Mouse (Mus musculus): Measurements from ENCODE around the gene Ralgps1. TPM values are rescaled to one million over a fixed set of nuclear protein-coding genes. Genes with fewer than 3 reads are reported as not detected.

Ralgps1 gene
- polyA plus RNA-seq, 1 experiment: 4.5 TPM

- WGBS: 40% methylated on average over 6 of the region's 6 CpGs
- H3K36me3 ChIP-seq (ENCODE audit: control insufficient read depth, insufficient read depth, low read length): no peaks in the 10 kb centered on the region
- TF ChIP-seq POLR2A (IDR thresholded peaks at IDR 0.05; ENCODE audit: low read depth, low read length): no peak
- no peak for TF ChIP-seq CTCF (IDR thresholded peaks at IDR 0.05; ENCODE audit: extremely low read depth, insufficient read depth, insufficient read length, insufficient replicate concordance)
- H3K27ac ChIP-seq (ENCODE audit: insufficient read depth, low read length): no peak overlapping the region
- H3K27me3 ChIP-seq (ENCODE audit: control insufficient read depth, insufficient read depth, low read length): no peaks in the 10 kb centered on the region
- no peak overlapping the region for H3K4me3 ChIP-seq (ENCODE audit: extremely low read depth, insufficient read depth, insufficient read length)
- no peak for DNase-seq (ENCODE audit: low read depth in 1 of 2, low spot score in 2 of 2)
- H3K4me1 ChIP-seq (ENCODE audit: control insufficient read depth, insufficient read depth, insufficient read length): peaks cover 3% of the 10 kb centered on the region; the same call in 1 of the 2 replicates
These were observed 168.0 kb downstream of the Ralgps1 start for GRCm38 (mm10) chr2:33203284-33203683.

GRCm38 (mm10) chr2:33200368-33201068 is 170.8 kb downstream of the Ralgps1 start:
- WGBS: 85% methylated on average over 14 of the region's 14 CpGs
- TF ChIP-seq CTCF (IDR thresholded peaks at IDR 0.05; ENCODE audit: extremely low read depth, insufficient read depth, insufficient read length, insufficient replicate concordance) (no peak), POLR2A (IDR thresholded peaks at IDR 0.05; ENCODE audit: low read depth, low read length) (no peak)
- DNase-seq (ENCODE audit: low read depth in 1 of 2, low spot score in 2 of 2): no peak
- Histone ChIP-seq H3K36me3 (ENCODE audit: control insufficient read depth, insufficient read depth, low read length) (no peaks in the 10 kb centered on the region), H3K27ac (ENCODE audit: insufficient read depth, low read length) (no peak overlapping the region), H3K4me3 (ENCODE audit: extremely low read depth, insufficient read depth, insufficient read length) (no peak overlapping the region), H3K27me3 (ENCODE audit: control insufficient read depth, insufficient read depth, low read length) (no peaks in the 10 kb centered on the region), H3K4me1 (ENCODE audit: control insufficient read depth, insufficient read depth, insufficient read length) (peaks cover 3% of the 10 kb centered on the region; the same call in 1 of the 2 replicates)

- Histone ChIP-seq H3K27ac (ENCODE audit: insufficient read depth, low read length) (no peak overlapping the region), H3K27me3 (ENCODE audit: control insufficient read depth, insufficient read depth, low read length) (no peaks in the 10 kb centered on the region), H3K4me3 (ENCODE audit: extremely low read depth, insufficient read depth, insufficient read length) (no peak overlapping the region), H3K4me1 (ENCODE audit: control insufficient read depth, insufficient read depth, insufficient read length) (no peaks in the 10 kb centered on the region), H3K36me3 (ENCODE audit: control insufficient read depth, insufficient read depth, low read length) (no peaks in the 10 kb centered on the region)
- WGBS: 90% methylated on average over 3 of the region's 3 CpGs
- DNase-seq (ENCODE audit: low read depth in 1 of 2, low spot score in 2 of 2): no peak
- TF ChIP-seq CTCF (IDR thresholded peaks at IDR 0.05; ENCODE audit: extremely low read depth, insufficient read depth, insufficient read length, insufficient replicate concordance) (no peak), POLR2A (IDR thresholded peaks at IDR 0.05; ENCODE audit: low read depth, low read length) (no peak)
These were observed 181.3 kb downstream of the Ralgps1 start for GRCm38 (mm10) chr2:33189976-33190375.

GRCm38 (mm10) chr2:33188925-33189670 is 182.2 kb downstream of the Ralgps1 start:
- Histone ChIP-seq H3K4me1 (ENCODE audit: control insufficient read depth, insufficient read depth, insufficient read length) (no peaks in the 10 kb centered on the region), H3K4me3 (ENCODE audit: extremely low read depth, insufficient read depth, insufficient read length) (no peak overlapping the region), H3K36me3 (ENCODE audit: control insufficient read depth, insufficient read depth, low read length) (no peaks in the 10 kb centered on the region), H3K27ac (ENCODE audit: insufficient read depth, low read length) (no peak overlapping the region), H3K27me3 (ENCODE audit: control insufficient read depth, insufficient read depth, low read length) (no peaks in the 10 kb centered on the region)
- TF ChIP-seq POLR2A (IDR thresholded peaks at IDR 0.05; ENCODE audit: low read depth, low read length) (no peak), CTCF (IDR thresholded peaks at IDR 0.05; ENCODE audit: extremely low read depth, insufficient read depth, insufficient read length, insufficient replicate concordance) (no peak)
- DNase-seq (ENCODE audit: low read depth in 1 of 2, low spot score in 2 of 2): no peak
- 96% methylated on average over 6 of the region's 6 CpGs for whole genome bisulfite sequencing

GRCm38 (mm10) chr2:33187874-33188273 is 183.4 kb downstream of the Ralgps1 start:
- H3K4me3 ChIP-seq (ENCODE audit: extremely low read depth, insufficient read depth, insufficient read length): no peak overlapping the region
- no peaks in the 10 kb centered on the region for H3K4me1 ChIP-seq (ENCODE audit: control insufficient read depth, insufficient read depth, insufficient read length)
- no peaks in the 10 kb centered on the region for H3K36me3 ChIP-seq (ENCODE audit: control insufficient read depth, insufficient read depth, low read length)
- TF ChIP-seq CTCF (IDR thresholded peaks at IDR 0.05; ENCODE audit: extremely low read depth, insufficient read depth, insufficient read length, insufficient replicate concordance): no peak
- no peak for TF ChIP-seq POLR2A (IDR thresholded peaks at IDR 0.05; ENCODE audit: low read depth, low read length)
- H3K27ac ChIP-seq (ENCODE audit: insufficient read depth, low read length): no peak overlapping the region
- H3K27me3 ChIP-seq (ENCODE audit: control insufficient read depth, insufficient read depth, low read length): no peaks in the 10 kb centered on the region
- DNase-seq (ENCODE audit: low read depth in 1 of 2, low spot score in 2 of 2): no peak
- 75% methylated on average over 2 of the region's 2 CpGs for WGBS

- Histone ChIP-seq H3K27me3 (ENCODE audit: control insufficient read depth, insufficient read depth, low read length) (no peaks in the 10 kb centered on the region), H3K4me3 (ENCODE audit: extremely low read depth, insufficient read depth, insufficient read length) (no peak overlapping the region), H3K4me1 (ENCODE audit: control insufficient read depth, insufficient read depth, insufficient read length) (no peaks in the 10 kb centered on the region), H3K27ac (ENCODE audit: insufficient read depth, low read length) (no peak overlapping the region), H3K36me3 (ENCODE audit: control insufficient read depth, insufficient read depth, low read length) (no peaks in the 10 kb centered on the region)
- TF ChIP-seq POLR2A (IDR thresholded peaks at IDR 0.05; ENCODE audit: low read depth, low read length) (no peak), CTCF (IDR thresholded peaks at IDR 0.05; ENCODE audit: extremely low read depth, insufficient read depth, insufficient read length, insufficient replicate concordance) (no peak)
- DNase-seq (ENCODE audit: low read depth in 1 of 2, low spot score in 2 of 2): no peak
- 91% methylated on average over 7 of the region's 7 CpGs for WGBS
These were observed 184.8 kb downstream of the Ralgps1 start for GRCm38 (mm10) chr2:33186505-33186904.

GRCm38 (mm10) chr2:33185258-33185657 is 186.0 kb downstream of the Ralgps1 start:
- TF ChIP-seq POLR2A (IDR thresholded peaks at IDR 0.05; ENCODE audit: low read depth, low read length): no peak
- 0 out of 2 replicates have a peak, but pooled peaks have one; percentile 13 for TF ChIP-seq CTCF (IDR thresholded peaks at IDR 0.05; ENCODE audit: extremely low read depth, insufficient read depth, insufficient read length, insufficient replicate concordance)
- no peaks in the 10 kb centered on the region for H3K27me3 ChIP-seq (ENCODE audit: control insufficient read depth, insufficient read depth, low read length)
- 81% methylated on average over 7 of the region's 7 CpGs for WGBS
- DNase-seq (ENCODE audit: low read depth in 1 of 2, low spot score in 2 of 2): no peak
- no peaks in the 10 kb centered on the region for H3K4me1 ChIP-seq (ENCODE audit: control insufficient read depth, insufficient read depth, insufficient read length)
- H3K36me3 ChIP-seq (ENCODE audit: control insufficient read depth, insufficient read depth, low read length): no peaks in the 10 kb centered on the region
- H3K4me3 ChIP-seq (ENCODE audit: extremely low read depth, insufficient read depth, insufficient read length): no peak overlapping the region
- no peak overlapping the region for H3K27ac ChIP-seq (ENCODE audit: insufficient read depth, low read length)

All from spleen, adult 2 months (tissue).